Mouse (Mus musculus) right cerebral cortex, postnatal 10 days (tissue): ENCODE results near the gene Otub1.

Source experiments
- DNase-seq, 2 experiments: peaks; one replicate each; pipeline ENCODE4 v3.0.0; 2021; ENCODE audit warnings: low spot score in 2 of 2

Otub1 gene

DNA sequence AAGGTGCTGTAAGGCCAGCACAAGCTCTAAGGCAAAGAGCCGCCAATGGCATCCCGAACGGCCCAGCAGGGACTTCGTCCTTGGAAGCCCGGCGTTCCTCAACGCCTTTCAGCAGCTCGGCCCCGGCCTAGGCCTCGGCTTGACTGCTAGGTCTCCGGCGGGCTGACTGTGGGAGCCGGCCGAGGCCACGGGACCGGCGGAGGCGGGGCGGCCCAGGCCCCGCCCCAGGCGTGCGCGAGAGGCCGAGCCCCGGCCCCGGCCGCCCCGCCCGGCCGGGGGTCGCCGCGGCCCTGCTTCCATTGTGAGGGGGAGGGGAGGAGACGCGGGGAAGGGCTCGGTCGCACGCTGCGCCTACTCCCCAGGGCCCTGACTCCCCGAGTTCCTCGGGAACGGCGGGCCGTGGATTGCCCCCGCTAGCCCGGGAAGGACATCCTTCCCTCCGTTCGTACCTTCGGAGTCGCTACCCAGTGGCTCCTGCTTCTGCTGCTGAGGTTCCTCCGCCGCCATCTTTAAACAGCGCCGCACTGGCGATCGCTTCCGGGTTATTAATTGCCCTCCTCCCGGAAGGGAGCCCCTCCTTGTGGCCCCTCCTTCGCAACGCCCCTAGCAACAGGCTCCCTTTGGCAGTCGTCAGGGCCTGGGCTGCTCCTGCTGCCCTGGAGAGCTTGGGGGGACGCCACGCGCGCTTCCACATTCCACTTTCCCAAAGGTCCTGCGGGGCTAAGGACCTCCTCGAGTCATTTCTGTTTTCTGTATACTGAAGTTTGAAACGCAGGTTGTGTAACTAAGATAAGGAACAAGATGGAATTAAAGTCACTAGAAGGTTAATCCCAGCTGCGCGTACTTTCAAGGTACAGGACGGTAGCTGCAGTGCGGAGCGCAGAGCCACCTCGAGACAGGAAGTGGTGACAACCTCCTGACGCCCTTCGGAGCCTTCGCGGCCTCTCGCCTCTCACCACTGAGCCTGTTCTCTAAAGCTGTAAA is at the start of gene Otub1:
Otub1 (minus strand) TSS at position 564 of the 984 bp plus-strand sequence.
- DNase-seq, result peak; percentile 96

DNA sequence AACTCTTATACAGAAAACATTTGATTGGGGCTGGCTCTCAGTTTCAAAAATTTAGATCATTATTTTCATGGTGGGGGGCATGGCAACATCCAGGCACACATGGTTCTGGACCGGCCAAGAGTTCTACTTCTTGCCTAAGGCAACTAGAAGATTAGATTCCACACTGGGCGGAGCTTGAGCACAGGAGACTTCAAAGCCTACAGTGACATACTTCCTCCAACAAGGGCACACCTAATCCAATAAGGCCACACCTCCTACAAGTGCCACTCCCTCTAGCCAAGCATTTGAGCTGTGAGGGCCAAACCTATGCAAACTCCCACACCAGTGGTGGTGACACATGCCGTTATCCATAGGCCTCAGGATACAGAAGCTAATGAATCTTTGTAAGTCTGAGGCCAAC is 39.9 kb upstream of the Otub1 start:
- no peak for DNase-seq

DNA sequence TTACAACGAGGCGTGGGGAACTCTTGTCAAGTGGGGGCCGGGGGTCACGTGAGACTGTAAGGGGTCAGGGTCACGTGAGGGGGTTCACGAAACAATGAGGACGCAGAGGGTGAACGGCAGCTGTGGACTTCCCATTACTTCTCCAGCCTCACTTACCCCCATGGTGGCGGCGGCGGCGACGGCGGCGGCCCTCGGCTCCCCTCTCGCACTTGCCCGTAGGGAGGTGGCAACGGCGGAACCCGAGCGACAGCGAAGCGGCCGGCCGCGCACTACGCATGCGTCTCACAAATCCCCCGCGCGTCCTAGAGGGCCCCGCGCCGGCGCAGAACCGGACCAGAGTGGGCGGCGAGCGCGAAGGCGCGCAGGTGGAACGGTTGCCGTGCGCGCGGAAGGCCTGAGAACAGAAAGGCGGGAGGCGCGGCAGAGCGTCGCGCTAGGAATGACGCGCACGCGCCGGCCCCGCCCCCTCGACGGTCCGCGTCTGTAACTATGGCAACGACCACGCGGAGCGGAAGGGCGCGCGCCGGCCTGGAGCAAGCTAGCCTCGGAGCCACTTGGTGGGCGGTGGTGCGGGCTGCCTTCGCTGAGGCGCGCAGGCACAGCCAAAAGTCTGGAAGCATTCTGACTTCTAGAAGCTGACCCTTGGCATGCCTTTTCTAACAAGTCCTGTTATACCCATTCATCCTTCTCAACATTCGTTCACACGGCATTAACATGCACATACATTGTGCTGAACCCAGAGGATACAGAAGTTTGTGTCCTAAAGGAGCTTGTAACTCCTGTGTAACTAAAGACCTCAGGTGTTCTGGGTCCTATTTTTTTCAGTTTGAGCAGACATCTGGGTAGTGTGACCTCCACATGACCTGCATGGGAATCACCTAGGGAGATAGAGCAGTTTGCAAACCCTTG is 34.9 kb upstream of the Otub1 start, which contains the start of gene Naa40:
Naa40 (minus strand) TSS at position 402 of the 909 bp plus-strand sequence.
- peak; percentile 97 for DNase-seq

DNA sequence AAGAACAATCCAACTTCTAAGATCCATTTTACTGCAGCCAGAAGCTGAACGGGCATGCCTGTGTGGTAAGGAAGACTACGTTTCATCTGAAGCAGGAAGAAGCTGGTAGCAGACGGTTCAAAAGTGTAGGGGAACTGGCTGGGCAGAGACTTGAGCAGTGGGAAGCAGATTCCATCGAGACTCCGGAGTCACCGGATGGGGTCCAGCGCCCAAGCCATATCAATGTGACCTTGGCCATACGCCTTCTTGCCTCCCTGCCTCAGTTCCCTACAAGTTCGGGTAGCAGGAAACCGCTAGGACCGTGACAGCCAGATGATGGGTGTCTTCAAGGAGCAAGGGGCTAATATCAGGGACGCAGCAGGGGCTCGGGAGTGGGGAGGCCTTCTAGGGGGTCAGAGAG is 34.2 kb upstream of the Otub1 start:
- DNase-seq, result no peak

DNA sequence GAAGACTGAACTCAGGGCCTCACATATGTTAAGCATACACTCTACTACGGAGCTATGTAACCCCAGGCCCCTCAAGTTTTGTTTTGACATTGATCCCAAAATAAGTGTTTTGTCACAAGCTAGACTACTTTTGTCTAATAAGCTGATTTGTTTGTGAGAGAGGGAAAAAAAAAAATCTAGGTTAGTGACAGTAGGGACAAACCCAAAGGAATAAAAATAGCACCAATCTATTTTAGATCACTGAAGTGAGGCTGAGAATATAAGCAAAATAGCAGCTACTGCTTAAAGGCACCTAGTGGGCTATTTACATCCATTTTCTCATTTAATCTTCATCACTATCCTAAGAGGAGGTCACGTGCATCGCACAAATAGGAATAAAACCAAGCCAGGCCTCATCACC is 33.5 kb upstream of the Otub1 start:
- DNase-seq, result no peak

DNA sequence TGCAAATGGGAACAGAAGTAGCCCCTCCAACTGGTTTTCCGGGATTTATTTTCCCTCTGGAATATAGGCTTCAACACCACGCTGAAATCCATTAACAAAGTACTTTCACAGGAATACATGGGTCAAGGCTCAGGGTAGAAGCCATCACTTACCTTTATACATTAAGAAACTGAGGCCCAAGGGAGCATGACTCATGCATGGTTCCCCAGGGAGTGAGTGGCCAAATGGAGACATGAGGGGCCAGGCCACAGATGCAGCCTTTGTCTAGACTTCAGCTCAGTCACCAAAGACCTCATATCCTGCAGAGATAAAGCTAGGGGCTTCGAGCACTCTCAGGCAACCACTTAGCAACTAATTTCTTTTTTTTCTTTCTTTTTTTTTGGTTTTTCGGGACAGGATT is 30.6 kb upstream of the Otub1 start:
- DNase-seq, result no peak

DNA sequence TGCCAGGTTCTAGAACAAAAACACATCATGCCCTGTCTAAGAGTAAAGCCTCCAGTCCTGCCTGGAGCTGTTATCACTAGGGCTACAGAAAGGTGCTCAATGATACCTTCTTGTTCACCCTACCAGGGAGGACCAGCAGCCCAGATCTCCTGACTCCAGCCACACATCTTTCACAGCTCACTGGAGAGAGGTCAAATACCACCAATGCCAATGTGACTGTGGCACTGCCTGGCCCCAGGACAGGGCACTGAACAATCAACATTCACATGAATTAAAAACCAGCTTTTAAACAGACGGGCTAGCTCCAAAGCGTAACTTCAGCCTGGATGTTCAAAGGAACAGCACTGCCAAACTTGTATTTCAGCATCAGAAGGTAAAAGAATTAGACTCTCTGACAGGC is 29.9 kb upstream of the Otub1 start:
- peak in 1 of 2 experiments; percentile 25 for DNase-seq

DNA sequence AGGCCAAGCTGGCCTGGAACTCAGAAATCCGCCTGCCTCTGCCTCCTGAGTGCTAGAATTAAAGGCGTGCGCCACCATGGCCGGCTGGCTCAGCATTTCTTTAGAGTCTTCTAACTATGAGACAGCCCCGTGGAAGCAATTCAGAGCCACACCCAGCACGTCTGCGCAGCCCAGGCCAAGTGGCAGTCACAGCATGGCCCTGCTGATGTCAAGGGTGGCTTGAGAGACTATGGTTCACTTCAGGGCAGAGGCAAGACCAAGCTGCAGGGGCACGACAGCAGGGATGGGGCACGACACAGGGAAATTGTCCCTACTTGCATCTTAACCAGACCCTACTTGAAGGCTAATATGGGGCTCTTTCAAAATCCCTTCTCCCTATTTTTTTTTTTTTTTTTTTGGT is 29.3 kb upstream of the Otub1 start:
- DNase-seq, result peak in 1 of 2 experiments; percentile 25

DNA sequence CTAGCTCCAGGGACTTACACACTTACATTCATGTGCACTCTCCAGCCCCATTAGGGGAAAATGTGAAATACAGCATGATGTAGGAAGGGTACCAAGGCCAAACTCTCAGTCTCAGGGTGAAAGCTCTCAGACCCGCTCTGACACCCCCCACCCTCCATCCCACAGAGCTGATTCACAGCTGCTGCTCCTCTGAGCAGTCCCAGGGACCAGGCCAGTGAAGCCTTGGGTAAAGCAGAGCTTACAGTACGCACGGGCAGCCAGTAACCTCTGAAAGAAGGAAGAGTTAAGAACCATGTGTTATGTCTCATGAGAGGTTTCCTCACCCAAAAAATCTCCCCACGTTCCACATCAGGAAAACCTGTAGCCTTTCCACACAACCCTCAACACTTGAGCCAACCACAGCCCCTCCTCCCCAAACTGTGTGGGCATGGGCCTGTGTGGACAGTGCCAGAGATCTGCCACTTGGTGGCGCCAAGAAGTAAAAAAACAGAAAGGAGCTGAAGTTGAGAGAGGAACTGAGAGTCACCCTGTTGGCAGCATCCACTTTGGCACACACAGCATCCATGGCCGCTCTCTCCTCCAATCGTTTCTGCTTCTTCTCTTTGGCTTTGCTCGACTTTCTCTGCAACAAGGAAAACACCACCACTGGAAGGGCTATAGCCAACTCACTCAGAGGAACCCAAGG is 28.6 kb upstream of the Otub1 start:
- DNase-seq, result peak; percentile 90

DNA sequence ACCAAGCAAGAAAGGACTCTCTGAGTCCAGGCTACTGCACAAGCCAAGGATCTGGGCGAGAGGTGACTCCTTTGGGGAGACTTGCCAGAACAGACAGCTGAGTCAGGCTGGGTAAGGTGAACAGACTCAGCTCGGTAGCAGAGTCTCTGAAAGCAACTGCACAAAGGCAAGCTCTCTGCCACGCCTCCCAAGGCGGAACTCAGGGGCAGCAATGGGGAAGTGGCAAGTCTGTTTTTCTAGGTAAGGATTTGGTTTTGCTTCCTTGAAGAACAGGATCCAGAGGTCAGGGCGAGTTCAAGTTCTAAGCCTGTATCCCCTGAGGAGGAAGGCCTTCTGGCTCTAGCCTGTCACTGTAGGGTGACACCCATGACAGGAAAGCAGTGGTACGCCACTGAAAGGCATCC is 20.4 kb upstream of the Otub1 start:
- DNase-seq, result no peak

DNA sequence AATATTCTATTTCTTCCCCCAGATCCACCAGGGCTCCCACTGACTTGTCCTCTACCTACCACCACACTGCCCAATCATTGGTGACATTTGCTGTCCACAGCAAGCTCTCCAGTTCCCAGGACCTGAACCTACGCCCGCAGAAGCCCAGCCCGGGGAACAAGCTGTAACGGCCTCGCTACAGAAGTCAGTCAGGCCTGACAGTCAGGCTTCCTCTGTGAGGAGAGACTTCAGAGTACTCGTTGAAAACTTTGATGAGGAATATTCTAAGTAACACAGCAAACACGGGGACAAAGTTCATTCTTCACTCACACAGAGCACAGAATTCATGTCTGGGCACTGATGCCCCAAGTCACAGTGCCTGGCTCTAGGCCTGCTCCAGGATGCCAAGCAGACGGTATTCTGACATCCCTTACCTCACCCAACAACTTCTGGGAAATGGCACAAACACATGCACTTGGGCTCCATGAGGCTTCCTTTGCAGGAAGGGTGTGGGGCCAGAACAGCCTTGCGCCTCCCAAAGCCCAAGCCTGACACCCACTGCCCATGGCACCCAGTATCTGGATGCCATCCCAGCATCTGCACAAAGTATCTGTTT is 19.1 kb upstream of the Otub1 start:
- DNase-seq, result no peak

DNA sequence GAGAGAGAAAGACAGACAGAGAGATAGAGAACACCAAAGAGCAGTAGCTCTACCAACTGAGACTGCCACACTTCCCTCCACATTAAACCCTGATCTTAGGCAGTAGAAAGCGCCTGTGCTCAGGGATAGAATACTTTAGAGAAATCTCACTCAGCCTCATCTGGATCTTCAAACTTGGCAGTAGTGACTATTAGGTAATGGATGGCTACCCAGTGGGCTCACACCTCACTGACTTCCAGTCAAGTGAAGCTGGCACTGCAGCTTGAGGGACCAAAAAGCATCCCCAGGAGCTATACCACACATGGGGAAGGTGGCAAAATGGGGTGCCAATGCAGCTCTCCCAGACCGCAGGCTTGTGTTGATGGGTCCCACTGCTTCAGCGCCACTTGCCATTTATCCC is 18.1 kb upstream of the Otub1 start:
- no peak for DNase-seq

DNA sequence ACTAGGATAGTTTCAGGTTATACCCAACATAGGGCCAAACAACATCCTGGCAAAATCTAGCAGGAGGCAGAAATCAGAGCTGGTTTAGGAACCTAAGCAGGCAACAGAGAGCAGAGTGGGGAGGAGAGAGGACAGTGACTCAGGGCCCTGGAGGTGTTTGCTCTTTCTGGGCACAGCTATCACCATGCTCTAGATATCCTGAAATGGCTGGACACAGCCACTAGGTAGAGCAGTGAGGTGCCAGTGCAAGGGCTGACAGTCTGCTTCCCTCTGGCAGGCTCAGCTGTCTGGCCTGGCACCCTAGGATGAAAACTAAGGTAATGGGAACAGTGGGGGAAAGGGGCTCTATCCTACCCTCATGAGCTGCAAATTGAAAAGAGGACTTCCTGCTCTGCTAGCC is 17.4 kb upstream of the Otub1 start:
- DNase-seq, result no peak

DNA sequence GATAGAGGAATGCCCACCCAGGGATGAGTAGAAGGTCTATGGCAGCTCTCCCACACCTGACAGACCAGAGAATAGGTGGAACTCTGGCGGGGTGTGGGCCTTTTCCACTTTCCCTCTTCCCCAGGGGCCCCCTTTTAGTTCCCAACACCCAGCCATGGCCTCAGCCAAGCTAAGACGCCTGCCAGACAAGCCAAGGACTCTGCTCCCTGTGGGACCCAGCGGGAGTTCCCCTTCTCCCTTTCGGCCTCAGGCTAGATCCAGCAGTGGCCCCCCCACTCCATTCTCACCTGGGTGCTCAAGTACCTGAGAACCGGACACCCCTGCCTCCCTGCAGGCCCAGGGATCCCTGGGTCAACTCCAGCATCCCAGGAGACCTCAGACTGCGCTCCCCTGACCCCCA is 16.1 kb upstream of the Otub1 start:
- DNase-seq, result no peak

DNA sequence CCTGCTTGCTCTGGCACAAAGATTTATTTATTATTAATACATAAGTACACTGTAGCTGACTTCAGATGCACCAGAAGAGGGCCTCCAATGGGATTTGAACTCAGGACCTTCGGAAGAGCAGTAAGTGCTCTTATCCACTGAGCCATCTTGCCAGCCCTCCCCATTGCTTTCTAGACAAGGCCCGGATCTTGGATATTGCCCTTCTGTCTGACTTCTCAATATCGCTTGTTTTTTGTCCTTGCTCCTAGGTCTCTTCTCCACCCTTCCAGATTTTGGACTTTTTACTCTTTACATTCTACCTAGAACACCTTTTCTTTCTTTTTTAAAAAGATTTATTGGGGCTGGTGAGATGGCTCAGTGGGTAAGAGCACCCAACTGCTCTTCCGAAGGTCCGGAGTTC is 12.6 kb upstream of the Otub1 start:
- no peak for DNase-seq

DNA sequence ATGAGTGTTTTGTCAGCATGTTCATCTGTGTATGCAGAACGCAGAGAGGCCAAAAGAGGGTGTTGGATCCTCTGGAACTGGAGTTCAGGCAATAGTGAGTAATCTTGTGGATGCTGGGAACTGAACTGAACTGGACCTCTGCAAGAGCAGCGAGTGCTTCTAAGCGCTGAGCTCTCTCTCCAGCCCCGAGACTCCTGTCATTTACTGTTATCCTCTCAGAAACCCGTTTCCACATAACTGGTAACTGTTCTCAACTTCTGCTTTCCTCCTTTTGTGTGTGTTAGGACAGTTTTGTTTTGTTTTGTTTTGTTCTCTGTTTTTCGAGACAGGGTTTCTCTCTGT is 11.8 kb upstream of the Otub1 start:
- DNase-seq, result no peak

DNA sequence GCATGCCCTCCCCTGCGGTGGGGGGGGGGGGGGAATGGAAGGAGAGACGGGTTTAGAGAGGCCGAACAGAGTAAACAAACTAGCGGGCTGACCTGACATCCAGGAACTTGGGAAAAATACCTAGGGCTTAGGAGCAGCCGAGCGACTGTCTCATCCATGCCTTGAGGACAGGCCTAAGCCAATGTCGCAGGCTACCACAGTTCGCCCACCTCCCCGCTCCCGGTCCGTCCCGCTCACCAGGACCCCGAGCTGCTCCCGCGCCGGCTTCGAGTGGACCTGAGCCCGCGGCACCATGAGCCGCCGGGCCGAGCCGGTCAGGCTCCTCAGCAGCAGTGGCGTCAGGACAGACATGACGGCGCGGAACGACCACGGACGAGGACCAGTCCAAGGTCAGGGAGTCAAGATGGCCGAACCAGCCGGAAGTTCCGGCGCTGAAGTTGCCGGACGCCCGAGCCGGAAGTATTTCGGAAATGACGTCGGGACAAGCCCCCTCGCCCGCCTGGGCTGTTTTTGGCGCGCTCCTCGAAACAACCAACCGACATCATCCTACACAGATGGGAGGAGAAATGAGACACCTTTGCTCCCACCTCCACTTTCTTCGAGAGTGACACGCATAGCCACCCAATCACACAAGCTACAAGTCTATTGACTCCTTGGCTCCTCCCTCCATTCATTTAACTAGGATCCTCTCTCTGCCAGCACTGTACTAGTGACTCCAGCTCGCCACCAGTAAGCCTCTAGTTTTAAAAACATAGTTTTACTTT is 11.2 kb upstream of the Otub1 start, which contains the start of gene Cox8a:
Cox8a (minus strand) TSS at position 455 of the 764 bp plus-strand sequence.
- peak; percentile 98 to 99 for DNase-seq

DNA sequence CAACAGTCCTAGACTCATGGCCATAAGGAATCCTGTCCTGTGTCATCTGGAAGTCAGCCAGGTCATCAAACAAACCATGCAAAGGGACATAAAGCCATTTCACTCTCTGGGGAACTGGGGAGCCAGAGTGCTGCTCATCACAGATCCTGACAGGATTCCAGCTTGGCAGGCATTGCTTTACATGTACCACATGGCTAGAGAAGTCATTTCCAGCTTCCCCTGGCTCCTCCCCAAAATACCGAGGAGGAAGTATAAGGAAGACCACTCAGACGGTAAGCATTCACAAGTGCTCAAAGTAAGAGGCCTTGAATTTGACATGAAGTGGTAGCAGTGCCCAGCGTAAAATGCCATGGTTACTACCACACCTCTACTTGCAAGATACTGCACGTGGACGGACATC is 8.4 kb upstream of the Otub1 start:
- DNase-seq, result peak in 1 of 2 experiments; percentile 61

DNA sequence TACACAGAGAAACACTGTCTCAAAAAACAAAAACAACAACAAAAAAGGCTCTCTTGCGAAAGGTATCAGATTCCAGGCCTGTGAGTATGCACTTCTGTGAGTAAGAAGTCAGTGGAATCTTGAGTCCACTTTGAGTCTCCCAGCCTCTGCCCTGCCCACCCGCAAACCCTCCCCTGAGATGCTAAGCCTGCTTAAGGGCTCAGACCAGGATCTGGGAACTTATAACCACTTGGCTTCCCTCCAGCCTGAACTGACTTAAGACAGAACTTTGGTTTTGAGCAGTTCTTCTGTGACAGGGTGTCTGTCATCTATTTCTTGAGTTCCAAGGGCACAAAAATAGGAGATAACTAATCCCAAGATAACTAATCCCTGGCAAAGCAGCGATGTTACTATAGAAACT is 6.9 kb upstream of the Otub1 start:
- DNase-seq, result no peak

DNA sequence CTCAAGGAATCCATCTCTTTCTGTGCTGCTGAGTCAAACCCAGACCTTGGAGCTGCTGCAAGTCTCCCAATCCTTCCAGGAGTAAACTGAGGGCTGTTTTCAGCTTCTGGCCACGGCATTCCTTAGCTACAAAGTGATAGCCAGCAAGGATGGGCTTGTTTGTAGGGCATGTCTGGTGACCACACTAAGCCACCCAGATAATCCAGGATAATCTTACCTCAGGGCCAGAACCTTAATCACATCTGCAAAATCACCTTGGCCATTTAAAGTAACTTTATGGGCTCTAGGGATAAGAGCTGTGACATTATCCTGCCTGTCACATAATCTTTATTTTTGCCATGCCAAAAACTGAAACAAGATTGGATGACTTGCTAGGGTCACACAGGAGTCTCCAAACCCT is 6.1 kb upstream of the Otub1 start:
- DNase-seq, result no peak
